Mouse (Mus musculus) limb, embryonic 14.5 days (tissue): ENCODE data around the gene Ccdc87. TPM values are rescaled to one million over a fixed set of nuclear protein-coding genes. Genes with fewer than 3 reads are reported as not detected.

Source experiments
- ATAC-seq: fragments of 200-750 bp; cut with Nextera tagmentation; 2 replicates; pipeline ENCODE4 v1.8.0; 2017; ENCODE audit warnings: low read depth, moderate number of reproducible peaks, moderate TSS enrichment; ENCODE audit not compliant: low FRiP score
- DNase-seq: peaks from one replicate; pipeline ENCODE4 v3.0.0-alpha.2; 2015; ENCODE audit warnings: low spot score
- H3K27ac ChIP-seq: fragments of 300-500 bp; sonication (generic); replicated peaks from 2 replicates; pipeline ENCODE4 v1.5.1; 2014; ENCODE audit warnings: low read depth, mild to moderate bottlenecking, low read length, moderate library complexity, mixed read lengths
- H3K27me3 ChIP-seq: fragments of 300-500 bp; sonication (generic); 2 replicates; pipeline ENCODE4 v1.6.1; 2014; ENCODE audit warnings: low read length, mixed read lengths; ENCODE audit not compliant: control insufficient read depth, insufficient read depth
- H3K36me3 ChIP-seq: fragments of 300-500 bp; sonication (generic); 2 replicates; pipeline ENCODE4 v1.6.1; 2014; ENCODE audit warnings: mild to moderate bottlenecking, low read length, moderate library complexity, mixed read lengths; ENCODE audit not compliant: control insufficient read depth, insufficient read depth
- H3K4me1 ChIP-seq: fragments of 300-500 bp; sonication (generic); 2 replicates; pipeline ENCODE4 v1.6.1; 2014; ENCODE audit warnings: antibody characterized with exemption, low read length, mixed read lengths; ENCODE audit not compliant: control insufficient read depth, insufficient read depth
- H3K4me2 ChIP-seq: fragments of 300-500 bp; sonication (generic); replicated peaks from 2 replicates; pipeline ENCODE4 v1.6.1; 2014; ENCODE audit warnings: low read depth, mild to moderate bottlenecking, low read length, moderate library complexity; ENCODE audit not compliant: severe bottlenecking
- H3K4me3 ChIP-seq: fragments of 300-500 bp; sonication (generic); replicated peaks from 2 replicates; pipeline ENCODE4 v1.5.1; 2014; ENCODE audit warnings: low read length
- H3K9ac ChIP-seq: fragments of 300-500 bp; sonication (generic); 2 replicates; pipeline ENCODE4 v1.6.1; 2014; ENCODE audit warnings: mild to moderate bottlenecking, low read depth, low read length, moderate library complexity; ENCODE audit not compliant: severe bottlenecking
- H3K9me3 ChIP-seq: fragments of 300-500 bp; sonication (generic); 2 replicates; pipeline ENCODE4 v1.6.1; 2016; ENCODE audit warnings: low read length; ENCODE audit not compliant: control insufficient read depth
- POLR2A ChIP-seq: fragments of 200-500 bp; IDR thresholded peaks from 2 replicates; pipeline ENCODE4 v1.8.0; 2012; ENCODE audit warnings: inconsistent platforms, mild to moderate bottlenecking, moderate library complexity, borderline replicate concordance; ENCODE audit not compliant: insufficient read depth, insufficient read length; ENCODE audit errors: extremely low read depth
- WGBS: fragments of 180-500 bp; shearing (Covaris S2); extraction: QIAGEN DNeasy Blood & Tissue Kit; methylation state at CpG from one replicate; pipeline ENCODE4 v1.1.7; 2014; 5-methylcytosine and 5-hydroxymethylcytosine counted together
- polyA plus RNA-seq, 2 experiments: library from polyadenylated mRNA; depleted of rRNA in 1 of 2; stranded (reverse) in 1 of 2; unstranded in 1 of 2; fragments of >200 nt; fragmentation: Nextera tagmentation in 1 of 2; extraction: Ambion mirVana in 1 of 2; gene quantifications; 2 replicates each; pipeline versions ENCODE4 v1.2.1 to v1.2.3; 2012 to 2014

The Ccdc87 gene
- polyA plus RNA-seq, 2 experiments: 0.05 to 0.26 TPM

DNA sequence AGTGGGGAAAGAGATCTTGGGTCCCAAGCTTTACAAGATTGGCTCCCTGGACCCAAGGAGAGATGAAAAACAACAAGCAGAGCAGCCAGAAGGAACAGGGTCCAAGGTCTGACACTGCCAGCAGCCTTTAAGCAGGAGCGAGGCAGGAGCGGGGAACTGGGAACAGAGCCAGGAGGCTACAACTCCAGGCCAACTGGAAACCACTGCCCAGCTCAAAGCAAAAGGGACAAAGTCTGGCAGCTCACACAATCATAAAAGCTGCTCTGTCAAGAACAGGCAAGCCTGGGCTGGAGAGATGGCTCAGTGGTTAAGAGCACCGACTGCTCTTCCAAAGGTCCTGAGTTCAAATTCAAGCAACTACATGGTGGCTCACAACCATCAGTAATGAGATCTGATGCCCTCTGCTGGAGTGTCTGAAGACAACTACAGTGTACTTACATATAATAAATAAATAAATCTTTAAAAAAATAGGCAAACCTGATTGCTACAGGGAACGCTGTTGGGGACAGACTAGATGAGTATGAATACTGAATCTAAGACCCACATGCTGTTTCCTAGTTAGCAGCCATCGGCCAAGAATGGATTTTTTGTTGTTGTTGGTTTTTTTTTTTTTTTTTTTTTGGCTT, 18.4 kb upstream of the Ccdc87 start:
- Histone ChIP-seq H3K9me3 (no peaks in the 10 kb centered on the region), H3K27me3 (no peaks in the 10 kb centered on the region), H3K4me2 (no peak overlapping the region), H3K4me3 (no peak overlapping the region), H3K27ac (no peak overlapping the region), H3K9ac (no peak overlapping the region), H3K4me1 (no peaks in the 10 kb centered on the region), H3K36me3 (peaks cover 14% of the 10 kb centered on the region)
- 75% methylated on average over 5 of the region's 5 CpGs for WGBS
- ATAC-seq (no peak), DNase-seq (peak; percentile 59)
- no peak for TF ChIP-seq POLR2A

DNA sequence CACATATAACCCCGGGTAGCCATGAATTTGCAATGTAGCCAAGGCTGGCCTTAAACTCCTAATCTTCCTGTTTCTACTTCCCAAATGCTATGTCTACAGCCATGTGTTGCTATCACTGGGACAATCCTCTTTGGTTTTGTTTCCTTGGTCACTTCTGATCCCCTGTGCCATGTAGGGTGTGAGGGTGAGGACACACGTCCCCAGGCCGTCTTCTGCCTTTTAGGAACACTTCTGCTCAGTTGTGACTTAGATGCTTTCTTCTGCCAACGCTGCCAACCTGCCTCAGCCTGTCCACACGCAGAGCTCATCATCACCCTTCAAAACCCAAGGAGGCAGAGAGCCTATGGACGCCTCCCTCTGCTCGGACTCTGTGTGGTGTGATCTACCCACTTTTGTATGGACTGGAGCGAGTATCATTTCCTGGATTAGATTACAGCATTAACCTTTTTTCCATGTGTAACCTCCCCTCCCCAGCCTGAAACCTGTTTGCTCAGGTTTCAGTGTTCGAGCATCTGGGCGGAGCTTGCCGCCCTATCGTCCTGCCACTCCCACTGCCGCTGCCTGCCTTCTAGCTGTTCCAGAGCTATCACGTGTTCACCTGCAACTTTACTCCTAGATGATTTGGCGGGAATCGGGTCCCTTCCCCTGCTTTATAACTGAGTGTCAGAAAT, 10.6 kb upstream of the Ccdc87 start:
- 50% methylated on average over 16 of the region's 16 CpGs for WGBS
- H3K4me3 ChIP-seq: no peak overlapping the region
- no peak overlapping the region for H3K9ac ChIP-seq
- H3K27me3 ChIP-seq: no peaks in the 10 kb centered on the region
- no peaks in the 10 kb centered on the region for H3K9me3 ChIP-seq
- H3K36me3 ChIP-seq: peaks cover 36% of the 10 kb centered on the region
- H3K4me1 ChIP-seq: no peaks in the 10 kb centered on the region
- TF ChIP-seq POLR2A: no peak
- ATAC-seq: no peak
- H3K27ac ChIP-seq: no peak overlapping the region
- no peak for DNase-seq
- H3K4me2 ChIP-seq: no peak overlapping the region

DNA sequence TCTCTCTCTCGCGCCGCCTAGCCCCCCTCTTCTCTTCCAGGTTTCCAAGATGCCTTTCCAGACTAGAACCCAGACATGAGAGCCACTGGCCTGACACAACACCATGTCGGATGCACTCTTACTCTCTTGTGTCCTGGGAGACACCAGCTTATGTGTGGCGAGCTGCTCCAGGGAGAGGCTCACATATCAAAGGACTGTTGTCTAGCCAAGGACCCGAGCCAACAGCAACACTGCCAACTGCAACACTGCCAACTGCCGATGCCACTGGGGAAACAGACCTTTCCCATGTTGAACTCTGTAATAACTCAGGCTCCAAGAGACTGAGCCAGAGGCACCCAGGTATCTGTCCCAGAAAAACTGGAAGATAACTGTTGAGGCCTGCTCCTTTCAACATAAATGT, 10.0 kb upstream of the Ccdc87 start:
- H3K4me3 ChIP-seq: no peak overlapping the region
- TF ChIP-seq POLR2A: no peak
- H3K27ac ChIP-seq: no peak overlapping the region
- ATAC-seq (no peak), DNase-seq (no peak)
- H3K9me3 ChIP-seq: no peaks in the 10 kb centered on the region
- H3K4me1 ChIP-seq: no peaks in the 10 kb centered on the region
- no peaks in the 10 kb centered on the region for H3K27me3 ChIP-seq
- no peak overlapping the region for H3K9ac ChIP-seq
- 68% methylated on average over 7 of the region's 7 CpGs for WGBS
- H3K4me2 ChIP-seq: no peak overlapping the region
- peaks cover 42% of the 10 kb centered on the region for H3K36me3 ChIP-seq

DNA sequence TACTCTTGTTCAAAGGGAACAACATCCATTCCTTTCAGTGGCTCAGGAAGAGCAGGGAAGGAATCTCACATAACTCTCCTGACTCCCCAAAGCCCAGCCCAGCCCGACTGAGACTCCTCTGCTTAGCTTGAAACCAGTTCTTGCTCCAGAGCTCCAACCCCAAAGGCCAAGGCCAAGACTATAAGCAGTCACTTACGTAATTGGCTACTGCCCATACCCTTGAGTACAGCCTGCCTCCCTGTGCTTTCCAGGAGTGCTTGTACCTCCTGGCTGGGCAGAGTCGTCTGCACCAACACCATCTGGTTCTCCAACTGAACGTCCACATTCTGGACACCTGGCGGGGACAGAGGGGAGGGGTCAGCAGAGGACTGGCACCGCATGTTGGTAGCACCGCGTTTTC, 5.2 kb upstream of the Ccdc87 start:
- Histone ChIP-seq H3K4me1 (peaks cover 6% of the 10 kb centered on the region), H3K9ac (no peak overlapping the region), H3K27me3 (no peaks in the 10 kb centered on the region), H3K4me3 (no peak overlapping the region), H3K9me3 (no peaks in the 10 kb centered on the region), H3K36me3 (peaks cover 25% of the 10 kb centered on the region), H3K27ac (no peak overlapping the region), H3K4me2 (no peak overlapping the region)
- no peak for TF ChIP-seq POLR2A
- ATAC-seq (no peak), DNase-seq (no peak)
- 78% methylated on average over 8 of the region's 8 CpGs for WGBS

DNA sequence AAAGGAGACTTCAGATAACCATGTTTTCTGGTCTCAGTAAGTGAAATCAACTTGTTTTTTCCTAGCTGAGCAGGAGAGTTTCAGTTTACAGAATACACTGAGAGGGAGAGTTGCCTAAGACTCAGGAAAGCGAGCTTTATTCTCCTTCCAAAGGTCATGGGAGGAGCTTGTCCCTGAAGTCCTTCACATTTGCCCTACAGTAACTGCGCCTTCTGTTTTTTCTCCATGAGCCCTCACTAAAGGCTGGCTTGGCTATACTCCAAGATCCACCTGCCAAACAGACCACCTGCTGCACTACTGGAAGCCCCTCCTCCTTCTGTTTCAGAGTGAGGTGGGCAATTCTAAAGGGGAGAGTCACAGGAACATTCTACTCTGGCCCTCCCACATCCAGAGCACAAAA, 3.1 kb upstream of the Ccdc87 start:
- Histone ChIP-seq H3K27ac (no peak overlapping the region), H3K9ac (no peak overlapping the region), H3K4me1 (peaks cover 10% of the 10 kb centered on the region), H3K36me3 (peaks cover 19% of the 10 kb centered on the region), H3K27me3 (peaks cover 15% of the 10 kb centered on the region), H3K9me3 (no peaks in the 10 kb centered on the region), H3K4me2 (no peak overlapping the region), H3K4me3 (no peak overlapping the region)
- TF ChIP-seq POLR2A: no peak
- DNase-seq (no peak), ATAC-seq (no peak)
- 72% methylated on average over 2 of the region's 2 CpGs for WGBS
